Mouse (Mus musculus) mesoderm, embryonic 11.5 days (tissue): ENCODE data around the gene Trim61.
"Not testable (repeated sequence)": the region's sequence is repeated elsewhere in the genome, so short reads cannot be mapped to it uniquely, and the experiment has no call there.

Source experiments
- DNase-seq: peaks from one replicate; pipeline ENCODE4 v3.0.0-alpha.2; 2012; ENCODE audit warnings: low read depth, low spot score

Gene Trim61

DNA sequence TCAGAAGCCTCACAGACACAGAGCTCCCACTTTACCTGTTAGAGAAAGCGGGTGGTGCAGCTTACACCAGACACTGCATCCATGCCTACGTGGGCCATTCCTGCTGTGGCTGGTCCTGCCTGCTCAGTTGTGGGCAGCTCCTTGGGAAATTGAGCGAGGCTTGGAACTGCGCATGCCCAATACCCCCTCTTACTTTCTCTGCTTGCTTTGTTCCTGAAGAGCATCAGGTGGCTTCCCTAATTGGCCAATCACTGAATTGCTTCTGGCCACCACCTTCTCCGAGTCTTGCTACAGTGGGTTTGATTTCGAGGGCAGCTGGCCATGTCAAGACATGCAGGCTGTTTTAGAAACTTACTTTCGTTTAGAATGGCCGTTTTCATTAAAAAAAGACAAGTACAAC is at the start of gene Trim61, which contains the start of gene Trim60:
Gene Trim61, minus strand, starts transcription at position 101 of the 400 bp plus-strand sequence.
Gene Trim60, minus strand, starts transcription at position 162 of the 400 bp plus-strand sequence.
- DNase-seq = no peak

- peak; percentile 30 for DNase-seq
Measured at GRCm38 (mm10) chr8:65067694-65068472, 49.6 kb upstream of the Trim61 start.

GRCm38 (mm10) chr8:65067031-65067430 is 48.7 kb upstream of the Trim61 start:
- DNase-seq = no peak

- no peak for DNase-seq
Measured at GRCm38 (mm10) chr8:65065622-65066021, 47.3 kb upstream of the Trim61 start.

DNA sequence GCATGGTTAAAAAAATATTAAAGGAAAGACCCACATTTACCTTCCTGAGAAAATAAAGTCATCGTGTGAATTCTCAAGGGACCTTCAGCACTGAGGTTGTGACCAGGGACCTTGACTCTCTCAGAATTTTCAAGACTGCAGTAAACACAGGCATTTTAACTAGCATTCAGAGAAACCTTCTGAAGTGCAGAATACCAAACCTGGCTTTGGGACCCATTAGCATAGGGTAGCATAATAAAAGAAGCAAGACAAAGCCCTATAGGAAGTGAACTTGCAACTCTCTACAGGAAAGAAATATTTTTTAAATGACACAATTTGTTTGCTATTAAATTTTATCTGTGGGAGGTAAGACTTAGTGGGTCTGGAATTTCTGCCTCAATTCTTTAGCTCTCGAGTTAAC is 45.7 kb upstream of the Trim61 start:
- no peak for DNase-seq

DNA sequence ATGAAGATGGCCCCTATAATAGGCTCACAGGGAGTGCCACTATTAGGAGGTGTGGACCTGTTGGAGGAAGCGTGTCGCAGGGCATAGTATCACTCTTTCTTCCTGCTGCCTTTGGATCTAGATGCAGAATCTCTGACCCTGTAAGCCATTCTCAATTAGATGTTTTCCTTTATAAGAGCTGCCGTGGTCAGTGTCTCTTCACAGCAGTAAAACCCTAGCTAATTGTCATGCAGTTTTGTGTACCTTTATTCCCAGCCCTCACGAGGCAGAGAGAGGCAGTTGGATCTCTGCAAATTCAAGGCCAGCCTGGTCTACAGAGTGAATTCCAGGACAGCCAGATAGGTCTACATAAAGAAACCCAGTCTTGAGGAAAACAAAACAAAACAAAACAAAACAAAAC is 43.9 kb upstream of the Trim61 start:
- DNase-seq = no peak

DNA sequence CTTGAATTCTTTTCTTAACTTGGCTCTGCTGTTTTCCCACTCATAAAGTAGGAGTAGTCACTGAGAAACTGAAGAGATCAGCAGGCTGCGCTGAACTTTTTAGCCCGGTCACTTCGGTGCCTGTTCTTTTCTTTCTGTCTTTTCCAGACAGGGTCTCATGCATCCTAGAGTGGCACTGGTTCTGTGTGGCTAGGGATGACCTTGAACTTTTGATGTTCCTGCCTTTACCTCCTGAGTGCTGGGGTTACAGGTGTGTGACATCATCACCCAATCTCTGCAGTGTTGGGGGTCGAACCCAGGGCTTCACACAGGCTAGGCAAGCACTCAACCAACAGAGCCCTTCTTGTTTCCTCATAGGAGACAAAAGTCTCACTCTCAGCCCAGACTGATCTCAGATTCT is 38.4 kb upstream of the Trim61 start:
- no peak for DNase-seq

DNA sequence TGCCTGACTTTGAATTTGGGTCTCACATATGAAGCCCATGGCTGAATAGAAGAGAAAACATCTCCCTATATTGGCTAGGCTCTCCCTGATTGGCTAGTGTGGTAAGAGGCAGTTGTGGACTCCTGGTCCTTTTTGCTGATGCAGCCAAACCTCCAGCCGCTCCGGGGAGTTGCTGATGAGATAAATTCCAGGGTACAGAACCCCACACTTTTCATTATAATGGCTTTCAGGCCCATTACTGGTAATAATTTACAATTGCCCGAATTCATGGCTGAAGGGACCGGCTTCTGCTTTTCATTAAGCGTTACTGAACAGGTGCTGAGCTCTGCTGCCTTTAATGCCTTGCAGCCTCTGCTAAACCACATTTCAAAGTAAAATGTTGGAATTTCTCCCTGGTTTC is 35.6 kb upstream of the Trim61 start:
- peak; percentile 44 for DNase-seq

GRCm38 (mm10) chr8:65053554-65053953 is 35.2 kb upstream of the Trim61 start:
- no peak for DNase-seq

- DNase-seq = no peak
Measured at GRCm38 (mm10) chr8:65047801-65048200, 29.5 kb upstream of the Trim61 start.

DNA sequence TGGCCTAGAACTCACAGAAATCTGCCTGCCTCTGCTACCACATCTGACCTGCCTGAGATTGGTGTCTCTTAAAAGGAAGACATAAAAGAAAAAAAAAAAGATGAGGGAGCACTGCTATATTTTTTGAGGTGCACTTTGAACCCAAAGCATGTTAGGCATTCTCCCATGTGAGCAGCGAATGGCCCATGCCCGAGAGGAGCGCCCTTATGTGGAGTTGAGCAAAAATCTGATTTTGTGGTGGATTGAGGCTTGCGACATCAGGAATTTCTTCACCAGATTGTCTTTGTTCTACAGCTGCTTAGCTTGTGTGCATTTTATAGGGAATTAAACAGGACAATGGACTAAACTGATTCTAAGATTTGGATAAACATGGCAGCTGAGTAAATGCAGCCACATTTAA is 28.9 kb upstream of the Trim61 start:
- DNase-seq = no peak

DNA sequence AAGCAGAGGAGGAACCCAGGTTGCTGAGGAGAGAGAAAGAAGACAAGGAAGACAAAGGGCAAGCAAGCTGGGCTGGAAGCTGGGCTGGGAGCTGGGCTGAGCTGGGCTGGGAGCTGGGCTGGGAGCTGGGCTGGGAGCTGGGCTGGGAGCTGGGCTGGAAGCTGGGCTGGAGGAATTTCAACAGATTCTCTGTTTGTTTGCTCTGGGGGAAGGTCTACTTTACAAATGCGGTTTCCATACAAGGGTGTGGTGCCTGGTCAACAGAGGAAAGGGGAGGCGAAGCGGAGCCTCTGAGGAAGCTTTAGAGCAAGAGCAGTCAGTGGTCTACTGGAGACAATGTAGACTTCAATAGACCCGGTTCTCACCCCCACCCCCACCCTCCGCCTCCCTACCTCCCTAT is 28.2 kb upstream of the Trim61 start:
- no peak for DNase-seq

DNA sequence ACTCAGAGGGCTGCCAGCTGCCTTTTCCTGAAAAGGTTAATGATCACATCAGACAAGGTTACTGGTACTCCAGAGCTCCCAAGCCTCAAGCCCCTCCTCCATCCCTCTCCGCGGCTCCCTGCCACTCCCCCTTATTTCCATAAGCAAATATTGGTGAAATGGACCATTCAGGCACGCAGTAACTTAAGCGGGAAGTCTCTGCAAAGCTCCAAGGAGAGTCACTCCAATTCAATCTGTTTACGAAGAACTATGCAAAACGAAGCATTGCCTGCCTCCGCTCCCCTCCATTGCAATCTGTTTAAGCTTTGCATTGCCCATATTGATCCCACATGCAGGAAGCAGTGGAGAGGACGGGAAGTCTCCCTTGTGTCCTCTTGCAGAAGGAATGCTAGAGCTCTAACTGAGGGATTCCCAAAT is 18.8 kb upstream of the Trim61 start, which contains the start of gene Apela:
Gene Apela, minus strand, starts transcription at position 220 of the 417 bp plus-strand sequence.
- DNase-seq = peak; percentile 70

DNA sequence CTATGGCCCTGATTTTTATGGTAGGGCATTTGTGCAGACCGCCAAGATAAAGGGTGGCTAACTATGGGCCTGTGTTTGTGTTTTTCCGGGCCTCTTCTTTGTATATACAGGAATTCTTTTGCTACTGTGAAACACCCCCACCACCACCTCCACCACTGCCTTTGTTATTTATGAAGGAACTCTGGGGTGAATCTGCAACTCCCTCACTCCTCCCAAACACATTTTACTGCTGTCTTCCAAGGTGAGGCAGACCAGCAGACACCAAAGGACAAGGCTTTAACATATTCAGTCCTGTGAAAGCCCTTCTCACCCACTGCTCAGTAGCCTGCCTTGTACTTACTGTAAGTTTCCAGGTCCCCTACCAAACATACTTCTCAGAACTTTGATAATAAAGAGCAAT is 15.8 kb upstream of the Trim61 start:
- no peak for DNase-seq

GRCm38 (mm10) chr8:65033056-65033455 is 14.7 kb upstream of the Trim61 start:
- DNase-seq = no peak

GRCm38 (mm10) chr8:65032107-65032506 is 13.8 kb upstream of the Trim61 start:
- no peak for DNase-seq

GRCm38 (mm10) chr8:65030735-65031485 is 12.6 kb upstream of the Trim61 start:
- DNase-seq = no peak

DNA sequence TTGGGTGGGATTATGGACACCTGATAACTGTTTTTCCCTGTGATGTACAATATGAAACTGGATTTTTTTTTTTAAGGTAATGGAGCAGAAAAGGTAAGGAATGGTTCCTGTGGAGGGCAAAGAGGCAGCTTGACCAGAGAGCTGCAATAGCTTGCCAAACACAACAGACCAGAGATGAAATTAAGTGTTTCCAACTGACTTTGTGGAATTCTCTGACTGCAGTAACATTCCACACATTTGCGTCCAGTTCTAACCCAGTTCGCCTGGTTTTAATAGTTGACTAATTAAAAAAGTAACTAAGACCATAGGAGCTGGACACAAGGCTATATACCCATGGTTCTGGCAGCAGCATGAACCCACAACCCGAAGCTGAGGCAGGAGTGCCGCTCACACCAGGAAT is 11.5 kb upstream of the Trim61 start:
- DNase-seq = no peak

DNA sequence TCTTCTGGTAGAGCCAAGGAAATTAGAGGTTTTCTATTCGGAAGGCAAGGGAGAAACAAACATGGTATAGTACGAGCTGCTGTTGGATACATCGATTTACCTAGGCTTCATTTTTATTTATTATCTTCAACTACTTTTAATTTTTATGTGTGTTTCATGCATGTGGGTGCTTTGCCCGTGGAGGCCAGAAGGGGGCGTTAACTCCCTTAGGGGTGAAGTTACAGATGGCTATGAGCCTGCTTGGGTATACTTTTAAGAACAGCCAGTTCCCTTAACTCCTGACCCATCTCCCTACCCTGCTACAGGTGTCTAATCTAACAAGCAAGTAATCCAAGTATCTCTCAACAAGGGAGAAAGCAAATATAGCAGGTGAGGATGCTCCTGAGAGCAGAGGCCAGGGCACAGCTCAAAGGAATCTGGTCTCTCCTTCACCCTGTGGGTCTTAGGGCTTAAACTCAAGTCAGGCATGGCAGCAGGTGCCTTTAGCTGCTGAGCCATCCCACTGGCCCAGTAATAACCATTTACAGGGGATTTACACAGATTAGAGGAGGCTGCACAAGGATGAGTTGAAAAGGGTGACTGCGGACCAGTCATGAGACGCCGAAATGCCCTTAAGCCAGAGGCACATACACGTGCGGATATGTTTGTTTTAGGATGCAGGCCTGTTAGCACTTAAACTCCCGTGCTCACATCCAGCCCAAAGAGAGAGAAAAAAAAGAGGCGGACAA is 10.8 kb upstream of the Trim61 start:
- no peak for DNase-seq

GRCm38 (mm10) chr8:65022485-65022884 is 4.2 kb upstream of the Trim61 start:
- DNase-seq = peak; percentile 61

DNA sequence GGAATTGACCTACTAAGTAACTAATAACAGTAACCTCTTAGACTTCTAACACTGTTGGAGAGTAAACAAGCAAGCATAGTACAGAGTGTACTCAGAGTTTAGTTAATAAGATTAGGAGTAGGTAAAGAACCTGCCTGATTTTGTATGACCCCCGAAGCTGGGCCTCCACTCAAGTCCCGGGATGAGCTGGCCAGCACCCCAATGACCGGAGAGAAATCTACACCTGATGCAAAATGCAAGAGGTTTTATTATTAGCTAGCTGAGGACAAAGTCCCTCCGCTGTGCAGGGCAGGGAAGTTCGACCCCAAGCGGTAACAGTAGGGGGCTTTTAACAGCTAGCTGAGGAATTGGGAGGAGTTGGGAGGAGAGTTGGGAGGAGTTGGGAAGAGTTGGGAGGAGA is 10.7 kb downstream of the Trim61 start:
- DNase-seq = not testable (repeated sequence)

- no peak for DNase-seq
Measured at GRCm38 (mm10) chr8:64998806-64999365, 19.4 kb downstream of the Trim61 start.
